Mouse (Mus musculus) C2C12 (cell line): ENCODE measurements around the gene Snrnp35.

Experiments used
- CEBPB ChIP-seq: IDR thresholded peaks from one replicate; pipeline ENCODE4 v1.6.1; 2011; ENCODE audit warnings: low read depth, mild to moderate bottlenecking, control low read depth, moderate library complexity
- CTCF ChIP-seq: IDR thresholded peaks from one replicate; pipeline ENCODE4 v1.5.1; 2011; ENCODE audit not compliant: control insufficient read depth, insufficient read depth, insufficient read length

DNA sequence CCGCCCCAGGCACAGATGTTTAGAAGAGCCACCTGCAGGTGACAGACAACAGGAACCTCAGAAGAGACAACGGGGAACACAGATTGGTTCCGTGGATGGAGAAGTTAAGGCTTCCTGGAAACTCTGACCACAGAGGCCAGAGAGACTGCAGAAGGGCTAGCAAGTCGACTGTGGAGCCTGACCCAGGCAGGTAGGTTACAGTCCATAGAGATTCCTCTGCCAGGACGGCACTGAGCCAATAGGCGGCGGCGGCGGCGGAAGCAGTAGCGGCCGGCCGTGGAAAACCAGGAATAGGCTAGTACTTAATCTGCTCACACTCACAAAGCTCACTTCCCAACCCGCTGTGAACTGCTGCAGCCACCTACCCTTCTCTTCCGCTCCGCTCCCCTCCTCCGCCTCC is 53.8 kb downstream of the Snrnp35 start:
- TF ChIP-seq CTCF (no peak), CEBPB (no peak)
